Mouse (Mus musculus) intestine, embryonic 15.5 days (tissue): ENCODE measurements around the gene Polr3c. TPM values are rescaled to one million over a fixed set of nuclear protein-coding genes. Genes with fewer than 3 reads are reported as not detected.
"Not testable (repeated sequence)": the region's sequence is repeated elsewhere in the genome, so short reads cannot be mapped to it uniquely, and the experiment has no call there.

Source experiments
- ATAC-seq: fragments of 200-750 bp; cut with Nextera tagmentation; 2 replicates; pipeline ENCODE4 v1.8.0; 2017; ENCODE audit warnings: moderate TSS enrichment, moderate library complexity
- H3K27ac ChIP-seq: fragments of 300-500 bp; sonication (generic); 2 replicates; pipeline ENCODE4 v1.5.1; 2015; ENCODE audit warnings: mild to moderate bottlenecking, inconsistent platforms
- H3K27me3 ChIP-seq: fragments of 300-500 bp; sonication (generic); replicated peaks from 2 replicates; pipeline ENCODE4 v1.6.1; 2015; ENCODE audit warnings: inconsistent platforms
- H3K36me3 ChIP-seq: fragments of 300-500 bp; sonication (generic); 2 replicates; pipeline ENCODE4 v1.6.1; 2015; ENCODE audit warnings: inconsistent platforms
- H3K4me1 ChIP-seq: fragments of 300-500 bp; sonication (generic); replicated peaks from 2 replicates; pipeline ENCODE4 v1.6.1; 2015; ENCODE audit warnings: inconsistent platforms
- H3K4me2 ChIP-seq: fragments of 300-500 bp; sonication (generic); replicated peaks from 2 replicates; pipeline ENCODE4 v1.6.1; 2015; ENCODE audit warnings: mild to moderate bottlenecking, inconsistent platforms
- H3K4me3 ChIP-seq: fragments of 300-500 bp; sonication (generic); replicated peaks from 2 replicates; pipeline ENCODE4 v1.5.1; 2015; ENCODE audit warnings: inconsistent platforms
- H3K9ac ChIP-seq: fragments of 300-500 bp; sonication (generic); 2 replicates; pipeline ENCODE4 v1.6.1; 2015; ENCODE audit warnings: inconsistent platforms
- H3K9me3 ChIP-seq: fragments of 300-500 bp; sonication (generic); 2 replicates; pipeline ENCODE4 v1.6.1; 2016; ENCODE audit warnings: inconsistent platforms
- WGBS: fragments of 180-500 bp; shearing (Covaris S2); methylation state at CpG from one replicate; pipeline ENCODE4 v1.1.7; 2015; 5-methylcytosine and 5-hydroxymethylcytosine counted together
- polyA plus RNA-seq: library from polyadenylated mRNA; unstranded; fragments of >200 nt; fragmentation: Nextera tagmentation; extraction: Ambion mirVana; gene quantifications from 2 replicates; pipeline ENCODE4 v1.2.1, GENCODE M21; 2015

Gene Polr3c
- polyA plus RNA-seq: 36.5 and 39.3 TPM in 2 replicates

DNA sequence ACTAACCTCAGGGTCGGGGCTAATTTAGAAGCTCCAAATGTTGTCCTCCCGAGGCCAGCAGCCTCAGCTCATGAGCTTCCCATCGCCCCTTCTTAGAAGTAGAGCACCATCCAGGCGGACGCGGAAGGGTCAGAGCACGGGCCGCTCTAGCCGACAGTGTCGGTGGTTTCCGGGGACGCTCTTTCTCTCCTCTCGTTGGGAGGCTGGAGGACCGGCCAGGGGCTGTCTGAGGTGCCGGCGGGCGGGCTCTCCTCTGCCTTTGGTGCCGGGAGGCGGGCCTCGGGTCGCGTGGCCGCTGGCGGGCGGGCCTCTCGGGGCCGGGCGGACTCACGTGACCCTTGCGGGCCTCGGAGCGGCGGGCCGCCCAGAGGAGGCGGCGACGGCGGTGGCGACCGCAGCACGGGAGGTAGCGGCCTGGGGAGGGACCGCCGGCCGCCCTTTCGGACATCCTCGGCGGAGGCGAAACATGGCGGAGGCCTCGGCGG lies at the start of gene Polr3c, which contains the start of gene Rnf115:
Polr3c (minus strand) TSS at position 286 of the 485 bp plus-strand sequence.
Rnf115 (plus strand) TSS at position 322 of the 485 bp plus-strand sequence.
- peak; percentile 99 for ATAC-seq
- H3K4me3 ChIP-seq: peak within 1 kb of the TSS; percentile 94
- peak within 1 kb of the TSS; percentile 64 for H3K4me2 ChIP-seq
- no peaks in the 10 kb centered on the region for H3K9me3 ChIP-seq
- peaks cover 8% of the 10 kb centered on the region; the same call in 1 of the 2 replicates for H3K36me3 ChIP-seq
- H3K9ac ChIP-seq: peak within 1 kb of the TSS; percentile 77
- 1% methylated on average over 52 of the region's 52 CpGs for WGBS
- H3K27me3 ChIP-seq: no peaks in the 10 kb centered on the region
- H3K27ac ChIP-seq: peak within 1 kb of the TSS; percentile 70
- peaks cover 11% of the 10 kb centered on the region for H3K4me1 ChIP-seq

DNA sequence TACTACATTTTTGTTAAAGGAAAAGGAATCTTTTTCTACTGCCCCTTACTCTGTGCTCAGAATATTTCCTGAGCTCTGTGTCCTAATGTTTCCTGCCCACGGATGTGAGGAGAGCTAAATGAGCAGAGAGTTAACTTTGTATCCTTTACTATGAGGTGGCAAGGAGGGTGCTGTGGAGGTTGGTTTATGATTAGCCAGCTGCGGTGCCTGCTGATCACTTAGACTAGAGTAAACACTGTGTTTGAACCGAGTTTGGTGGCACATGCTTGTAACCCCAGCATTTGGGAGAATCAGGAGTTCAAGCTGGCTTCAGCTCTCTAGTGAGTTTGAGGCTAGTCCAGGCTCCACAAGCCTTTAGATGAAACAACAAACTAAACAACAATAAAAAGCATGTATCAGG lies 49.7 kb upstream of the Polr3c start:
- ATAC-seq: 0 out of 2 replicates have a peak, but pooled peaks have one; percentile 45
- no peak overlapping the region for H3K9ac ChIP-seq
- H3K27me3 ChIP-seq: no peaks in the 10 kb centered on the region
- H3K27ac ChIP-seq: no peak overlapping the region
- 48% methylated on average over 3 of the region's 3 CpGs for WGBS
- no peak overlapping the region for H3K4me3 ChIP-seq
- H3K4me1 ChIP-seq: no peaks in the 10 kb centered on the region
- no peaks in the 10 kb centered on the region for H3K36me3 ChIP-seq
- H3K9me3 ChIP-seq: no peaks in the 10 kb centered on the region
- H3K4me2 ChIP-seq: no peak overlapping the region

DNA sequence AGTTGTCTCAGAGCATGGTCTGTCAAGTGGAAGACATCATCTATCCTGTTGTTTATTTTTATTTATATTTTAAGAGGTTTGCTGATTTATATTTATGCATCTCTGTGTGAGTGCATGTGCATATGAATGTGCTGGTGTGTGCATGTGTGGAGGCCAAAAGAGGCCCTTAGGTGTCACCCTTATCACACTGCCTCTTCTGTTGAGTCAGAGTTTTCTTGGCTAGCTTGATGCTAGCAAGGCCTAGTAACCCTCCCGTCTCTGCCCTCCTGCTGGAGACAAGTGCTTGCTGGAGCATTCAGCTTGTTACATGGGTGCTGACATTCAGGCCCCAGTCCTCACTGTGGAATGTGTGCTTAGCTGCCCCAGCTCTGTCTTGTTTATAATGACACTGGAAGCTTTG lies 45.5 kb upstream of the Polr3c start:
- H3K4me1 ChIP-seq: no peaks in the 10 kb centered on the region
- no peak for ATAC-seq
- 34% methylated on average over 1 of the region's 1 CpGs for WGBS
- no peaks in the 10 kb centered on the region for H3K36me3 ChIP-seq
- H3K4me2 ChIP-seq: no peak overlapping the region
- no peaks in the 10 kb centered on the region for H3K27me3 ChIP-seq
- H3K4me3 ChIP-seq: no peak overlapping the region
- no peaks in the 10 kb centered on the region for H3K9me3 ChIP-seq
- H3K27ac ChIP-seq: no peak overlapping the region
- no peak overlapping the region for H3K9ac ChIP-seq

DNA sequence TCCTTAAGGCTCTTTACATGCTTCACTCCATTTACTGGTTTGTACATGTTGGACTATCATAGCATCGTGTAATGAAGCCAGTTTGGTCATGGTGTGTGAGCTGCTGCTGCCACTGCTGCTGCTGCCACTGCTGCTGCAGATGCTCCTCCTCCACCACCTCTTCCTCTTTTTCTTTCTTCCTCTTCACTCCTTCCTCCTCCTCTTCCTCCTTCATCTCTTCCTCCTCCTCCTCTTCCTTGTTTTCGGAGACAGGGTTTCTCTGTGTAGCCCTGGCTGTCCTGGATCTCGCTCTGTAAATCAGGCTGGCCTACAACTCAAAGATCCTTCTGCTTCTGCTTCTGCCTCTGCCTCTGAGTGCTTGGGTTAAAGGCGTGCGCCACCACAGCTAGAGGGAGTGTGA lies 42.5 kb upstream of the Polr3c start:
- H3K36me3 ChIP-seq: no peaks in the 10 kb centered on the region
- ATAC-seq: no peak
- no peak overlapping the region for H3K4me2 ChIP-seq
- H3K4me3 ChIP-seq: no peak overlapping the region
- H3K9ac ChIP-seq: no peak overlapping the region
- 90% methylated on average over 5 of the region's 5 CpGs for WGBS
- no peaks in the 10 kb centered on the region for H3K4me1 ChIP-seq
- no peak overlapping the region for H3K27ac ChIP-seq
- no peaks in the 10 kb centered on the region for H3K27me3 ChIP-seq
- H3K9me3 ChIP-seq: no peaks in the 10 kb centered on the region

DNA sequence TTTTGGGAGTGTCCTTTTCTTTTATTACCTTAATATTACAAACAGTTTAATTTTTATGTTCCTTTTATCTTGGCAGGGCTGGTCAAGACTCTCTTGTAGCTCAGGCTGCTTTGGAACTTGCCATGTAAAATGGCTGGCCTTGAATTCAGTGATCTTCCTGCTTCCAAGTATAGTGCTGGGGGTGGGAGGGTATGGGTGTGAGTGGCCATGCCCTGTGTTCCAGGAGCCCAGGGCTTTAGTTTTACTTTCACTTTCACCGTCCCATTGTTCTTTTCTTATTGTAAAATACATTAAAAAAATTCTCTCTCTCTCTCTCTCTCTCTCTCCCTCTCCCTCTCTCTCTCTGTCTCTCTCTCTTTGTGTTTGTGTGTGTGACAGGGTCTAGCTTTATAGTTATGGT lies 37.1 kb upstream of the Polr3c start:
- Histone ChIP-seq H3K27me3 (no peaks in the 10 kb centered on the region), H3K27ac (no peak overlapping the region), H3K9me3 (no peaks in the 10 kb centered on the region), H3K36me3 (no peaks in the 10 kb centered on the region), H3K9ac (no peak overlapping the region), H3K4me3 (no peak overlapping the region), H3K4me2 (no peak overlapping the region), H3K4me1 (no peaks in the 10 kb centered on the region)
- WGBS: 77% methylated on average over 1 of the region's 1 CpGs
- ATAC-seq: no peak

DNA sequence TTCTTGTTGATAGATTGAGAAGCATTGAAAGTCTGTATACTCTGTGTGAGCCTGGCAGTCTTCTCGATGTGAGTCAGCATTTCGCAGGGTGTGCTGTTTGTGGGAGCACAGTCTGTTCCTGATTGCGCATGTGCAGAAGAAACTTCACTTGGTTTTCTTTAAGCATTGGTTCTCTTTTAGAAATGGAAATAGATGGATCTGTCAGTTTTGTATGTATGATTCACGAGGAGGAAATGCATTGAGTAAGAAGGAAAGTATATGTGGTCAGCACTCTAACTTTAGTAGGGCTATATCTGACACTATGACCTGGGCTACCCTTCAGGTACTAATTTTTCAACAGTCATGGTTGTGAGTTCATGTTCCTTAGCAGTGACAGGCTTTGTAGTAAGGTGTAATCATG lies 32.3 kb upstream of the Polr3c start:
- WGBS: 89% methylated on average over 4 of the region's 4 CpGs
- Histone ChIP-seq H3K36me3 (no peaks in the 10 kb centered on the region; the same call in 1 of the 2 replicates), H3K27ac (no peak overlapping the region), H3K9me3 (no peaks in the 10 kb centered on the region), H3K4me2 (no peak overlapping the region), H3K9ac (no peak overlapping the region), H3K4me1 (no peaks in the 10 kb centered on the region), H3K4me3 (no peak overlapping the region), H3K27me3 (no peaks in the 10 kb centered on the region)
- ATAC-seq: no peak

DNA sequence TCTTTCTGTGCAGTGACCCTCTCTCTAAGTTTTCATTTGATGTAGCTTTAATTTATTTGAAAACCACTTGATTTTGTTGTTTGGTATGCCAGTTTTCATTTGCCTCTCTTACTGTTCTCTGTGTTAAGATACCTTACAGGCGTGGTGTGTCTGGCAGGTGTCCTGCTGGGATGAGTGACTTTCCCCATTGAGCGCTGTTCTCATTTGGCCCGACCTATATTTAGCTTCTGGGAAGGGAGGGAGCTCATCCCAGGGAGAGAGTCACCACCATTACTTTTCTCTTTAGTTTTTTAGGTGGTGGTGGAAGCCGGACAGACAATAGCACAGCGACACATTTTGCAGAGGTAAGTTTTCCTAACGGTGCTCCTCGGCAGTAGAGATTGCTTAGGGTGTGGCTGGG lies 30.3 kb upstream of the Polr3c start:
- 67% methylated on average over 7 of the region's 7 CpGs for WGBS
- Histone ChIP-seq H3K27me3 (no peaks in the 10 kb centered on the region), H3K9me3 (no peaks in the 10 kb centered on the region), H3K27ac (no peak overlapping the region), H3K4me2 (no peak overlapping the region), H3K9ac (no peak overlapping the region), H3K36me3 (no peaks in the 10 kb centered on the region; the same call in 1 of the 2 replicates), H3K4me1 (no peaks in the 10 kb centered on the region), H3K4me3 (no peak overlapping the region)
- no peak for ATAC-seq

DNA sequence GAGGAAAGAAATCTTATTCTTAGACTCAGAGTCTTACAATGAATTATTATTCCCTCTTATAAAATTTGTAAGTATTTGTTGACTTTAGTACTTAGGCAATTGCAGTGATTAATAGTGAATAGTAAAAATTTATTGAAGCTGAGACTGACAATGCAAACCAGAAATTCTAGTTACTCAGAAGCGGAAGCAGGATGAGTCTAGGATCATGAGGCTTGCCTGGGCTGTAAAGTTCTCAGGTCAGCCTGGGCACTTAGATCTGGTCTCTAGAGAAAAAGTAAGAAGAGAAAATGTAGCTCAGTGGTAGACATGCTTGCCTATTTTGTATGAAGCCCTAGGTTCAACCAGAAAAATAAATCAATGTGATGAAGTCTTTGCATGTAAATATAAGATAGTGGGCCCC lies 28.5 kb upstream of the Polr3c start:
- no peaks in the 10 kb centered on the region for H3K9me3 ChIP-seq
- ATAC-seq: peak; percentile 58
- 67% methylated on average over 1 of the region's 1 CpGs for WGBS

DNA sequence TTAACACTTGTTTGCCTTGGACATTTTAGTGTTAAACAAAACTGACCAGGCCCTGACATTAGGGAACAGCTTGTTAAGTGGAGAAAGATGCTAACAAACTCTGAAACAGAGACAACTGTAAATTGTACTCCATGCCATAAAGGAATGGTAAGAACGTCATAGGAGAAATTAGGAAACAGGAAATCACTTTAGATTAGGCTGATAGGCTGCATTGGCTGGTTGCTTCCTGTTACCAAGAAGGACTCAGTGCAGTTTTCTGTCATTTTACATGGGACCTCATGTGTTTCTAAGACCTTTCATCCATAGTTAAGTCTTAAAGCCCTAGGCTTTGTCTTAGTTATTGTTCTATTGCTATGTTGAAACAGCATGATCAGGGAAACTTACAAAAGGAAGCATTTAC lies 19.4 kb upstream of the Polr3c start:
- Histone ChIP-seq H3K4me3 (no peak overlapping the region), H3K4me2 (no peak overlapping the region), H3K27ac (no peak overlapping the region), H3K9me3 (no peaks in the 10 kb centered on the region), H3K9ac (no peak overlapping the region), H3K36me3 (no peaks in the 10 kb centered on the region), H3K27me3 (no peaks in the 10 kb centered on the region), H3K4me1 (no peaks in the 10 kb centered on the region)
- ATAC-seq: no peak
- WGBS: 39% methylated on average over 1 of the region's 1 CpGs

More for the DNA sequence above, 28.5 kb upstream of the Polr3c start:
- Histone ChIP-seq H3K27me3 (no peaks in the 10 kb centered on the region), H3K4me3 (no peak overlapping the region), H3K36me3 (no peaks in the 10 kb centered on the region; the same call in 1 of the 2 replicates), H3K4me2 (no peak overlapping the region), H3K27ac (no peak overlapping the region), H3K9ac (no peak overlapping the region), H3K4me1 (no peaks in the 10 kb centered on the region)

DNA sequence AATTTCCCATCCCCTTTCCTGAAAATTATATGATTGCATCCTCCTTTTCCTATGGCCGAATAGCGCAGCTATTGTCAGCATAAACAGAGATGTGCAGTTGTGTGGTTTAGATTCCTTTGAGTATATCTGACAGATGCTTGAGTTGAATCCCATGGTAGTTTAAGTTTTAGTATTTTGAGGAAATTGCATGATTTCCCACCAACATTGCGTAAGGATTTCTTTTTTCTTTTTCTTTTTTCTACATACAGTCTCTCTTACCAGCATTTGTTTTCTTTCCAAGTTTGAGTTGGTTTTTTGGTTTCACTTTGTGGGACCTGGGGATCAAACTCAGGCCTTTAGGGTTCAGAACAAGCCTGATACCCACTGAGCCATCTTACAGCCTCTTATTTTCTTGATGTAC lies 16.9 kb upstream of the Polr3c start:
- WGBS: 97% methylated on average over 3 of the region's 3 CpGs
- Histone ChIP-seq H3K9ac (no peak overlapping the region), H3K36me3 (no peaks in the 10 kb centered on the region), H3K27ac (no peak overlapping the region), H3K4me2 (no peak overlapping the region), H3K9me3 (no peaks in the 10 kb centered on the region), H3K4me3 (no peak overlapping the region), H3K4me1 (no peaks in the 10 kb centered on the region), H3K27me3 (no peaks in the 10 kb centered on the region)
- ATAC-seq: no peak

DNA sequence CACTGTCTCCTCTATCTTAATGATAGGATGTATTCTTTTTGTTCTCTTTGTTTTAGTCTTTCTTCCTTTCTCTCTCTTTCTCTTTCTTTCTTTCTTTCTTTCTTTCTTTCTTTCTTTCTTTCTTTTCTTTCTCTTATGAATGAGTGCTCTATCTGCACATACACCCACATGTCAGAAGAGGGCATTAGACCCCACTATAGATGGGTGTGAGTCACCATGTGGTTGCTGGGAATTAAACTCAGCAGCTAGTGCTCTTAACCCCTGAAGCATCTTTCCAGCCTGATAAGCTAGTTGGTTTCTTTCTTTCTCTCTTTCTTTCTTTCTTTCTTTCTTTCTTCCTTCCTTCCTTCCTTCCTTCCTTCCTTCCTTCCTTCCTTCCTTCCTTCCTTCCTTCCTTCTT lies 12.9 kb upstream of the Polr3c start:
- H3K9ac ChIP-seq, ATAC-seq, H3K9me3 ChIP-seq, H3K27ac ChIP-seq, H3K4me1 ChIP-seq, H3K4me2 ChIP-seq, H3K36me3 ChIP-seq, H3K27me3 ChIP-seq, H3K4me3 ChIP-seq: not testable (repeated sequence)

DNA sequence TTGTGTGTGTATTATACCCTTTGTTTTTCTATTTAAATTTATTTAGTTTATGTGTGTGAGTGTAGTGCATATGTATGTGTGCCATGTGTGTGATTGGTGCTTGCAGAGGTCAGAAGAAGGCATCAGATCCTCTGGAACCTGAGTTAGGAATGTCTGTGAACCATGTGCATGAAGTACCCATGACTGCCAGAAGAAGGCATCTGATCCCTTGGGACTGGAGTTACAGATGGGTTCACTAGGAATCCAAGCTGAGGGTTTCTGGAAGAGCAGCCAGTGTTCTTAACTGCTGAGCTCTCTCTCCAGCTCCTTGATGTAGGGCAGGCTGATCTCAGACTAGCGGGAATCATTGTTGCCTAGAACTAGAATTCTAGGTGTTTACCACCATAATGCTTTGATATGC lies 10.6 kb upstream of the Polr3c start:
- no peaks in the 10 kb centered on the region for H3K4me1 ChIP-seq
- ATAC-seq: no peak
- 84% methylated on average over 1 of the region's 1 CpGs for WGBS

DNA sequence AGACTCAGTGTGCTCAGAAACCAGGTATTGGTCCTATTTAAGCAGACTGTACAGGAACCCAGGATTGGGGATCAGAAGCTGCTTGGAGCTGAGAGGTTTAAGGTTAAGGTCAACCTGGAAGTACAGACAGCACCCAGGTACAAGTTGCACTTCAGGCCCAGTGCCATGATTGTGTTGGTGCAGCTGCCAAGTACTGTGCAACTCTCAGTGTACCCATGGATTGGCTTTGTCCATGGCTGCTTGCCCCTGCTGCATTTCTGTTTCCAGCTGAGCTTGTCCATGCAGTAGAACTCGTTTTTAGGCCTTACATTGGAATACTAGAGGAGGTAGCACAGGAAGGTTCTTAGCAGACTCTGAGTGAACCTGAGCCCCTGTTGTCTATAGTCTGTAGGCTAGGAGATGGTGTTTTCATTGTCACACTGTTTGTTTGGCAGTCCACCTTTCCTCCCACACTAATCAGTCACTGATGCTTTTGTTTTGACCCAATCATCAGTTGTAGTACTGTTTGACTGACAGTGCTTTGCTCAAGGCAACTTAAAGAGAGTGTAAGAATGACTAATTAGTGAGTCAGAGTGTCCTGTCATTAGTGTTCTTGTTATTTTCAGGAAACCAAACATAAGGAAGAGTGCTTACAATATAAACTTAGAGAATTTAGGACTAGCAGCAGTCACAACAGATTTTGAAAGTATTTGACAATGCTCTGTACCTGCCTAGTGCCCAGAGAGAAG lies 9.7 kb upstream of the Polr3c start:
- WGBS: 57% methylated on average over 1 of the region's 1 CpGs
- no peaks in the 10 kb centered on the region for H3K9me3 ChIP-seq
- H3K4me1 ChIP-seq: no peaks in the 10 kb centered on the region
- H3K4me3 ChIP-seq: no peak overlapping the region
- no peaks in the 10 kb centered on the region for H3K27me3 ChIP-seq
- no peak overlapping the region for H3K27ac ChIP-seq
- no peak overlapping the region for H3K9ac ChIP-seq
- no peaks in the 10 kb centered on the region for H3K36me3 ChIP-seq
- ATAC-seq: no peak
- no peak overlapping the region for H3K4me2 ChIP-seq

More for the DNA sequence above, 10.6 kb upstream of the Polr3c start:
- Histone ChIP-seq H3K36me3 (no peaks in the 10 kb centered on the region), H3K9ac (no peak overlapping the region), H3K4me3 (no peak overlapping the region), H3K4me2 (no peak overlapping the region), H3K27ac (no peak overlapping the region), H3K9me3 (no peaks in the 10 kb centered on the region), H3K27me3 (no peaks in the 10 kb centered on the region)
